12 mouse cellular contexts compared by ENCODE assay signal in genomic region chr13:95549421-95549820, GRCm38 (mm10). TPM values are rescaled to one million over a fixed set of nuclear protein-coding genes. Genes with fewer than 3 reads are reported as not detected.
DNase-seq lines count a peak whose midpoint lies in the region; ATAC-seq and TF ChIP-seq lines count a peak whose summit lies in the region.
"Had no signal": no experiment of that assay in that cellular context is flagged by ENCODE, and none has a peak within 500 bp of the region (broad histone marks: within the 10 kb centered on the region; RNA-seq: fewer than 3 reads in every experiment).

No protein-coding gene starts in this region.

- peak overlapping the region; percentile 56 for H3K4me2 ChIP-seq in lung, embryonic 14.5 days
- H3K4me2 ChIP-seq in embryonic facial prominence, embryonic 13.5 days = peak overlapping the region; percentile 51; the same call in 1 of the 2 replicates
- H3K4me2 ChIP-seq in hindbrain, postnatal 0 days (ENCODE audit: low read depth, low read length) = peak overlapping the region; percentile 45; the same call in 1 of the 2 replicates
- peak overlapping the region; percentile 15; the same call in 1 of the 2 replicates for H3K4me2 ChIP-seq in neural tube, embryonic 15.5 days
- H3K4me2 ChIP-seq: liver, embryonic 13.5 days had no signal

- no peaks in the 10 kb centered on the region for H3K27me3 ChIP-seq in lung, embryonic 14.5 days (ENCODE audit: insufficient read depth, low read length)
- peaks cover 4% of the 10 kb centered on the region; the same call in 1 of the 2 replicates for H3K27me3 ChIP-seq in embryonic facial prominence, embryonic 13.5 days
- no peaks in the 10 kb centered on the region for H3K27me3 ChIP-seq in hindbrain, postnatal 0 days (ENCODE audit: insufficient read depth, low read length)
- H3K27me3 ChIP-seq in neural tube, embryonic 15.5 days (replicated peaks) = no peaks in the 10 kb centered on the region

- H3K9ac ChIP-seq in lung, embryonic 14.5 days = no peak overlapping the region
- no peak overlapping the region for H3K9ac ChIP-seq in embryonic facial prominence, embryonic 13.5 days
- no peak overlapping the region for H3K9ac ChIP-seq in hindbrain, postnatal 0 days (replicated peaks; ENCODE audit: low read length)
- H3K9ac ChIP-seq in neural tube, embryonic 15.5 days (replicated peaks) = no peak overlapping the region
- H3K9ac ChIP-seq: liver, embryonic 13.5 days had no signal

- H3K36me3 ChIP-seq in lung, embryonic 14.5 days (ENCODE audit: insufficient read depth) = no peaks in the 10 kb centered on the region
- no peaks in the 10 kb centered on the region for H3K36me3 ChIP-seq in embryonic facial prominence, embryonic 13.5 days
- H3K36me3 ChIP-seq in hindbrain, postnatal 0 days (ENCODE audit: insufficient read depth, low read length) = no peaks in the 10 kb centered on the region
- no peaks in the 10 kb centered on the region for H3K36me3 ChIP-seq in neural tube, embryonic 15.5 days
- H3K36me3 ChIP-seq: liver, embryonic 13.5 days had no signal

- peak overlapping the region; percentile 78; the same call in 1 of the 2 replicates for H3K27ac ChIP-seq in lung, embryonic 14.5 days (ENCODE audit: low read depth)
- peak overlapping the region; percentile 64; the same call in 1 of the 2 replicates for H3K27ac ChIP-seq in embryonic facial prominence, embryonic 13.5 days
- no peak overlapping the region for H3K27ac ChIP-seq in hindbrain, postnatal 0 days
- no peak overlapping the region for H3K27ac ChIP-seq in neural tube, embryonic 15.5 days (replicated peaks)
- H3K27ac ChIP-seq: heart, adult 2 months; liver, embryonic 13.5 days had no signal

- no peak for TF ChIP-seq CTCF in lung, embryonic 14.5 days (IDR thresholded peaks at IDR 0.05; ENCODE audit: low read depth)
- no peak for TF ChIP-seq CTCF in hindbrain, postnatal 0 days (IDR thresholded peaks at IDR 0.05; ENCODE audit: low read depth)

- WGBS in lung, embryonic 14.5 days = 13% methylated on average over 3 of the region's 3 CpGs
- WGBS in embryonic facial prominence, embryonic 13.5 days = 16% methylated on average over 3 of the region's 3 CpGs
- WGBS in hindbrain, postnatal 0 days = 17% methylated on average over 3 of the region's 3 CpGs
- WGBS in neural tube, embryonic 15.5 days = 11% methylated on average over 3 of the region's 3 CpGs

- ATAC-seq in lung, embryonic 14.5 days (ENCODE audit: insufficient read depth) = no peak
- no peak for ATAC-seq in embryonic facial prominence, embryonic 13.5 days (ENCODE audit: insufficient number of reproducible peaks, insufficient read depth, low FRiP score, low TSS enrichment, low read depth)
- no peak for ATAC-seq in hindbrain, postnatal 0 days
- no peak for ATAC-seq in neural tube, embryonic 15.5 days (ENCODE audit: low FRiP score)
- no peak for ATAC-seq in cerebellum, adult (ENCODE audit: insufficient number of reproducible peaks, low FRiP score, low TSS enrichment)
- ATAC-seq in erythroblast, adult 5-6 weeks (replicated peaks; ENCODE audit: low FRiP score, poor library complexity, severe bottlenecking) = no peak

- peaks cover 14% of the 10 kb centered on the region for H3K4me1 ChIP-seq in lung, embryonic 14.5 days (ENCODE audit: insufficient read depth)
- H3K4me1 ChIP-seq in embryonic facial prominence, embryonic 13.5 days = peaks cover 33% of the 10 kb centered on the region
- H3K4me1 ChIP-seq in hindbrain, postnatal 0 days (ENCODE audit: insufficient read depth, low read length) = peaks cover 11% of the 10 kb centered on the region; the same call in 1 of the 2 replicates
- H3K4me1 ChIP-seq in neural tube, embryonic 15.5 days = peaks cover 22% of the 10 kb centered on the region

- DNase-seq in lung, embryonic 14.5 days = peak; percentile 45
- DNase-seq in lung, postnatal 25 days (ENCODE audit: low spot score) = no peak
- no peak for DNase-seq in hindbrain, postnatal 0 days (ENCODE audit: low spot score)
- DNase-seq in ovary, adult 18-20 months (ENCODE audit: low spot score) = no peak
- DNase-seq: heart, adult 2 months; kidney, adult 18-20 months; layer of hippocampus, adult 9-11 months; liver, embryonic 13.5 days had no signal

- H3K9me3 ChIP-seq in lung, embryonic 14.5 days (ENCODE audit: low read depth, low read length) = no peaks in the 10 kb centered on the region
- H3K9me3 ChIP-seq in embryonic facial prominence, embryonic 13.5 days = no peaks in the 10 kb centered on the region
- no peaks in the 10 kb centered on the region for H3K9me3 ChIP-seq in hindbrain, postnatal 0 days (ENCODE audit: low read length)
- no peaks in the 10 kb centered on the region for H3K9me3 ChIP-seq in neural tube, embryonic 15.5 days (replicated peaks)
- H3K9me3 ChIP-seq: liver, embryonic 13.5 days had no signal

- H3K4me3 ChIP-seq in lung, embryonic 14.5 days (ENCODE audit: low read depth, low read length) = no peak overlapping the region
- no peak overlapping the region for H3K4me3 ChIP-seq in embryonic facial prominence, embryonic 13.5 days
- no peak overlapping the region for H3K4me3 ChIP-seq in hindbrain, postnatal 0 days (ENCODE audit: low read length)
- H3K4me3 ChIP-seq in neural tube, embryonic 15.5 days (replicated peaks) = no peak overlapping the region
- H3K4me3 ChIP-seq: heart, adult 2 months; liver, embryonic 13.5 days had no signal

RNA-seq across cellular contexts. Expression of gene F2rl1, which starts 24.4 kb away (rescaled TPM):
- polyA plus RNA-seq in lung, embryonic 14.5 days (2014; fragmentation: Nextera tagmentation; extraction: Ambion mirVana) = 4.1 and 4.5 TPM in 2 replicates
- 1.0 and 1.8 TPM in 2 replicates for polyA plus RNA-seq in embryonic facial prominence, embryonic 13.5 days (2015; fragmentation: Nextera tagmentation; extraction: Ambion mirVana)
- 0.37 TPM in 1 of 2 replicates, not detected in the other for total RNA-seq in hindbrain, postnatal 0 days (2014; rRNA removed)
- polyA plus RNA-seq in hindbrain, postnatal 0 days (2015; fragmentation: Nextera tagmentation; extraction: Ambion mirVana) = 0.10 TPM in 1 of 2 replicates, not detected in the other
- polyA plus RNA-seq in neural tube, embryonic 15.5 days (2015; fragmentation: Nextera tagmentation; extraction: Ambion mirVana) = 0.13 and 1.8 TPM in 2 replicates
- total RNA-seq in erythroblast, adult 5-6 weeks (2015; ENCODE audit: low replicate concordance) = not detected in 2 replicates
- total RNA-seq in erythroblast, adult 5-6 weeks (2017; ENCODE audit: low replicate concordance) = 0.42 TPM in 1 of 2 replicates, not detected in the other

Comparison
In these comparisons a context has a peak if more than half of its experiments do, and no peak if none do; other contexts are left out.
1. H3K27ac ChIP-seq: peak in lung, embryonic 14.5 days (single experiment) and embryonic facial prominence, embryonic 13.5 days (single experiment); none in hindbrain, postnatal 0 days (single experiment) and neural tube, embryonic 15.5 days (single experiment).
2. Peak in every context shown above with its lines, with median percentiles within 50 percentile points of each other: H3K4me2 ChIP-seq.